Mouse (Mus musculus): ENCODE results near the gene Tbc1d4.

DNA sequence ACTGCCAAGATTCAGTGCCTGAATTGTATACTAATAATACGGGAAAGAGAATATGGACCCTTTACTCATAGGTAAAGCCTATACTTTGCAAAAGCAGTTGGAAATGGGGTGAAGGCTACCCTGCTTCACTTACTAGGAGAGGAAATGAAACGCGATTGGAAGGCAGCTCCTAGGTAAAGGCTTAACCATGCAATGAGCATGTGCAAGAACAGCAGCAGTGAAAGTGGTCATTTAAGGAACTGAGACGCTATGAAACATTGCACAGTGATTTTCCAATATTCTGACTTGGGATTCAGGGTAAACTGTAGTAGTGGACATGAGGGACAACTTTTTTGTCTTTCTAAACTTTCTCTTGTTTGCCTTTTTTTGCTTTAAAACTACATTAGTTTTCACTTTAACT lies 140.8 kb downstream of the Tbc1d4 start:
- TF ChIP-seq POLR2A (IDR thresholded peaks at IDR 0.05; ENCODE audit: insufficient read length, low read depth) (no peak), MYOD1 (IDR thresholded peaks at IDR 0.05; ENCODE audit: control insufficient read depth in 1 of 3, insufficient read length in 2 of 3, low read depth in 2 of 3) (no peak), TCF12 (IDR thresholded peaks at IDR 0.05; ENCODE audit: insufficient read depth, poor library complexity, severe bottlenecking) (no peak), CEBPB (IDR thresholded peaks at IDR 0.05; ENCODE audit: insufficient read depth, poor library complexity, severe bottlenecking) (no peak), MYOG (IDR thresholded peaks at IDR 0.05; ENCODE audit: control insufficient read depth in 1 of 3, insufficient read depth in 1 of 3, insufficient read length in 2 of 3, low read depth in 2 of 3) (no peak), REST (IDR thresholded peaks at IDR 0.05; ENCODE audit: insufficient read depth, insufficient read length) (no peak), POLR2AphosphoS2 (IDR thresholded peaks at IDR 0.05; ENCODE audit: insufficient read length, low read depth) (no peak), E2F4 (IDR thresholded peaks at IDR 0.05; ENCODE audit: insufficient read depth) (no peak)

Measured in myocyte (in vitro differentiated cells).